Mouse (Mus musculus) Muller cell, postnatal 12 days (primary cell): ENCODE data around the gene G3bp1.
A peak's percentile ranks its signal among the peaks of the same experiment; 100 is the strongest.

ENCODE experiments used
- DNase-seq: peaks from one replicate; pipeline ENCODE4 v3.0.0-alpha.2; 2015; ENCODE audit errors: inconsistent ontology term

The G3bp1 gene

DNA sequence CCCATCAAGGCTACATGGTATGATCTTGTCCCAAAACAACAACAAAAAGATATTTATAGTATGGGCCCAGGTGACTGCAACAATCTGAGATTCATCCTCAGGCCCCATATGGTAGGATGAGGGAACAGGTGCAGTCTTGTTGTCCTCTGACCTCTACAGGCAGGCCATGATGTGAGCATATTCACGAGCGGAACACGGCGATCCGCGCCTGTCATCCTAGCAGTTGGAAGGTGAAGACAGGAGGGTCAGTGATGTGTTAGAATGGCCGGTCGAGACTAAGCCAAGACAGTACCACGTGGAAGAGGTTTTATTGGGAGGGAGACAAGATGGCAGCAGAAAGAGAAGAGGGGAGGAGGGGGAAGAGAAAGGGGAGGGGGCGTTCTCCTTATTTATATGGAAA, 4.8 kb upstream of the G3bp1 start:
- DNase-seq: no peak

DNA sequence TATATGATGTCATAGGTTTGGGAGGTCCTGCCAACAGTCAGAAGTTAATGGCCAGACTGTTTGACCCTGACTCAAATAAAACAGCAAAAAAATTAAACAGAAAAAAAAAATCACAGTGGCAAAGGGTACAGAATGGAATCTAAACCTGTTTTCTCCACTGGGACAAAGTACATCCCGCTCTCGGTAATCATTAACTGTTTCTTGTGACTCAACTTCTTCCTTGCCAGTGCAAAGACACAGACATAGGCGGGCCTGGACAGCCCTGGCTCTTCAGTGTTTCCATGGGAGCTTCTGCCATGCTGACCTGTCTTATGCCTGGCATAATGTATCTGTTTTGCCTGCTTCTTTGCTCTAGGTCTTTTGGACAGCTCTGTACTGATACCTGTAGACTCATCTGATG, 4.3 kb upstream of the G3bp1 start:
- DNase-seq: no peak

DNA sequence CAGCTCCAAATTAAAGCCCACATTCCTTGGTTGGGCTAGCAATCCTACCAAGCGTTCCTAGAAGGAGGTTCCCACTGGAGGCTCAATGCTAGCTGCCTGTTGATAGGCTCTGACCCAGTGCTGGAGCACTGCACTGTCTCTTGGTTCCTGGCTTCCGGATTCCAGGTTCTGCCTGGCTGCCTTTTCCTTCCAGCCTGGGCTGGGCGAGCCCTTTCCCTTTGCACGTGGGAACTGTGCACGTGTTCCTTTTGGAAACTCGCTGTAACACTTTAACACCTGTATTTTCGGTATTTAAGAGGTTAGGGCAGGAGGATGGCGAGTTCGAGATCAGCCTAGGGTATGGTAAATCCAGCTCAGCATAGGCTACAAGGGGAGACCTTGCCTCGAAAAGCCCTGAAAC, 1.5 kb upstream of the G3bp1 start:
- DNase-seq: no peak

GRCm38 (mm10) chr11:55468611-55469047, 856 bp upstream of the G3bp1 start:
- no peak for DNase-seq

DNA sequence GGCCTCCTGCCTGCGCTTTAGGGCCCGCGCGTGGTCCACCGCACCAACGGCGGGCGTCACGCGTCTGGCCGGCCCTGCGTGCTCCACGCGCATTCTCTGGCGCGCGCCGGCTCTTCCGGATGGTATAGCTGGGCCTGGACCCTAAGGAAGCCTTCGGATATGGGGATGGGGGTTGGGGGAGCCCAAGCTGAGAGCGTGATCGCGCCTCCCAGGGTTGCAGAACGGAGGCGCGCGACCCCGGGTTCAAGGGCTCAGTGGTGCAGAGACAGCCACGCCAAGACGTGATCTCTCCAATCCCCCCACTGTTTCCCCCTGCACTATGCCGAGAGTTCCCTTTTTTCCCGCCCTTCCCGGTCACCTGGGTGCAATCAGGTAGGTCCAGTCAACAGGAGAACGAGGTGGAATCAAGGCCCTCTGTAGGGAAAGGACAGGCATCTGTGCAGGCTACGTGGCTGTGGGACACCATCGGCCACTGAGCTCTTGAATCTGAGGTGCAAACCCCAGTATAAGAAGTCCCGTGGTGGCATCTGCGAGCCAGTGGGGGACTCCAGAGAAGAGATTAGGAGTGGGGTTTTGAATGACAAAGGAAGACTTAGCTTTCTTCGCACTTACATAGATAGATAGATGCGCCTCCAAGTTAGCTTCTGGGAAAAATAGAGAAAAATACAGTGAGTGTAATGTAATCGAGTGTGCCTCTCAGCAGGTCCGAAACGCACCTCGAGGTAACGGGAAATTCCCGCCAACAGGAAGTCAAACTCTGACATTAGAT, 622 bp downstream of the G3bp1 start:
- DNase-seq: no peak

DNA sequence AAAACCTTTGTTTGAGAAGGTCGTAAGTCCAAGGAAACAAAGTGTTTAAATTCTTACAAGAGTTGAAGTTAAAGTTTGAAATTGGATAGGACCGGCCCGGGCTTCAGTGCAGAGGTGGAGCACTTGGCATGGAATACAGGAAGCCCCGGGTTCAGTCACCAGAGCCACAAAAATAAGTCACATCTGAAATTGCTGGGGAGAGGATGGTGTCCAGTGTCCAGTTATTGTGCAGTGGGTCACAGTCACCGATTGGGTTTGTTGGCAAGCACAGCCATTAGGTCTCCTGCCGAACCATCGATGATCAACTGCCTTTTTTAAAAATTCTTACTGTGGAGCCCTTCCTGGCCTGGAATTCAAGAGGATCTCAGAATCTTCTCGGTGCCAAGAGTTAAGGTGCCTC, 1.3 kb downstream of the G3bp1 start:
- DNase-seq: peak; percentile 21

- no peak for DNase-seq
These were observed 2.0 kb downstream of the G3bp1 start for GRCm38 (mm10) chr11:55471467-55471866.

GRCm38 (mm10) chr11:55473219-55473618, 3.7 kb downstream of the G3bp1 start:
- no peak for DNase-seq

GRCm38 (mm10) chr11:55485443-55485842, 16.0 kb downstream of the G3bp1 start:
- DNase-seq: no peak

- no peak for DNase-seq
These were observed 26.7 kb downstream of the G3bp1 start for GRCm38 (mm10) chr11:55496158-55496557.

DNA sequence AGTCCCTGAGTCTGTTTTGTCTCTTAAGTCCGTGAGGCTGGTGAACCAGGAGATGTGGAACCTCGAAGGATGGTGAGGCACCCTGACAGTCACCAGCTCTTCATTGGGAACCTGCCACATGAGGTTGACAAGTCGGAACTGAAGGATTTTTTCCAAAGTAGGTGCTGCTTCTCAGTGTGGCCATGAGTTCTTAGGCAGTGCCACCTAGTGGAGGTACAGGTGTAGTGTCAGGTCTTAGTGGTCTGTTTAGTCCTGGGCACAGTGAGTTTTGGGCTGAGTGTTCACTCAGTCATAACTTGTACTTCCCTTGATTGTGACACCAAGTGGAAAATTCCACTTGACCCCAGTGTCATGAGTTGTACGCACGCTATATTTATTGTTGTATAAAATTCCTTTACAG, 28.4 kb downstream of the G3bp1 start:
- peak; percentile 26 for DNase-seq

- DNase-seq: no peak
These were observed 32.6 kb downstream of the G3bp1 start for GRCm38 (mm10) chr11:55501955-55502531.

GRCm38 (mm10) chr11:55502886-55503285, 33.4 kb downstream of the G3bp1 start:
- no peak for DNase-seq

DNA sequence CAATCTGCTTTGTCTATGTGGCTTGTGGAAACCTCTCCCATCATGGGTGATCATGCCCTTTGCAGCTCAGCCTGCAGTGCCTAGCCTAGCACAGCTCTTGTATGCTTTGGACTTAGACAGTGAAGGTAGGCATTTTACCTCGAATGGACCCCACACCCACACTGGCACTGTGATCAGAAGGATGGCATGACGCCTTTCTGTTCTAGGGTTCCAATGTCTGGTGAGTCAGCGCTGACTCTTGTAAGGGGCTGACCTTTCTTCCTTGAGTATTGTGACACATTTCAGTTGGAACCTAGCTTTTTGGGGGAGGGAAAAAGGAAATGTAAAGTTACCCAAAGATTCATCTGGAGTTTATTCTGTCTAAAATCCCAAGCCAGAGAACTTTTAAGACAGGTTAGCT, 36.0 kb downstream of the G3bp1 start:
- no peak for DNase-seq

- no peak for DNase-seq
These were observed 41.9 kb downstream of the G3bp1 start for GRCm38 (mm10) chr11:55511374-55511773.

- no peak for DNase-seq
These were observed 48.2 kb downstream of the G3bp1 start for GRCm38 (mm10) chr11:55517666-55518065.

DNA sequence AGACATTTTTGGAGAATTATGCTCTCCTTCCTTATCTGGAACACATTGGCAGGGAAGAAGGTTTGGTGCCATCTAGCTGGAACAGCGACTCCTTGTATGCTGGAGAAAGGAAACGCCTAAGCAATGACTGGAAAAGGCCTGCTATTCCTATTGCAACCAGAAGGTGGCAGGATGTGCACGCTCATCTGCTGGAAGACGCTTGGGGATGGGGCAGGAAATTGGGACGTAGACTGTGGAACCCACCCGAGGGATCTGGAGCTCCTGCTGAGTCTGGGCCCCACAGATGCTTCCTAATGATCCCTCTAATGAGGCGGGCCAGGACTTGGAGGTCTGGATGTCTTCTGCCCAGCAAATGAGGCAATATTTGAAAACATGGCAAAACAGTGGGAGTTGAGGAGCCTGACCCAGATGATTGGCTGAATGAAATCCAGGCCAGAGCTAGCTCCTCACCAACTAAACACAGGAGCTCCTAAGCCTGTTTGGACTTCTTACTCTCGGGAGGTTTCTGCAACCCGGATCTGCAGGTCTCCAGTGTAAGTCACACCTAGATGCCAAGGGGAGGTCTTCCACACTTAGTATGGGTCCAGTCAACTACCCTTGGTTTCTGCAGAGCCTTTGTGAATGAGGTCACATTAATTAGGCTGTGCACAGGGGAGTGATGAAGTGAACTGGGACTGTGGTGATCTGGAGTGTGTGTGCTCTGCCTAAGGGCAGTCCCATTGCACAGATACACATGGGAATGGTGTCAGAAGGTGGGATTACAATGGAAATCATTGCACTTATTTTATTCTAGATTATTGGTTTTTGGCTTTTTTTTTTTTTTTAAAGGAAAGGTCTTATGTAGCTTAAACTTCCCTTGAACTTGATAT, 49.6 kb downstream of the G3bp1 start:
- peak; percentile 66 for DNase-seq

GRCm38 (mm10) chr11:55530741-55531140, 61.3 kb downstream of the G3bp1 start:
- DNase-seq: no peak

GRCm38 (mm10) chr11:55533378-55533777, 63.9 kb downstream of the G3bp1 start:
- DNase-seq: peak; percentile 74

DNA sequence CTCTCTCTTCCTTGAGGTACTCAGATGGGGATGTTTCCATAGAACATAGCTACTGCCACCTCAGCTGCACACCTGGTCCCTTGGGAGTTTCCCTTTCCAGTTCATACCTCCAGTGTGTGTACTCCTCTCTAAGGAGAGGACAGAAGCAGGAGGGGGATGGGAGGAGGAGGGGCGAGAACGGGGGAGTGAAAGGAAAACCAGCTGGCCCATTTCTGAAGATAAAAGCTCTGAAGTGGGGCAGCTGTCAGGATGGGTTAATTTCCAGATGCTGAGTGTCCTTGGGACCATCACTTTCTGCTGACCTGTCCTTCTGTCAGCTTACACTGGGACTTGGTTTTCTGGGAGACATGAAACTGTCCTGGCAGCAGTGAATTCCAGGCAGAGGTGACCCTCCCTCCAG, 65.3 kb downstream of the G3bp1 start:
- no peak for DNase-seq

DNA sequence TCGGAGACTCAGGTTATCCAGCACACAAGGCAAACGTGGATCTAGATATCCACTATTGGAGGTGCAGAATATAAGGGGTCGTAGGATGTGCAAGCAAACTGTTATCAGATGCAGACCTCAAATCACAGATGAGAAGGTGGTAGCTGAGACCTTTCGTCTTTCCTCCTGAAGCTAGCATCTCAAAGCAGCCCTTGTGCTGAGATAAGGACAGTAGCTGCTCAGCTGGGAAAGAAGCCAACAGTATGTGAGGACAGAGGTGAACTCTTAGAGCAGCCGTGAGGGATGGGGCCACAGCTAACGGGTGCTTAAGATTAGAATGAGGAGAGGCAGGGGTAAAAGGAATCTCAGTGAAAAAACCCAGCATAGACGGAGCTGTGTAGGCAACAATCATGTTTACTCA, 72.6 kb downstream of the G3bp1 start:
- DNase-seq: no peak

GRCm38 (mm10) chr11:55542671-55543070, 73.2 kb downstream of the G3bp1 start:
- DNase-seq: no peak

- DNase-seq: no peak
These were observed 76.2 kb downstream of the G3bp1 start for GRCm38 (mm10) chr11:55545690-55546089.
